Mouse (Mus musculus): ENCODE data around the gene Porcn.
A peak's percentile ranks its signal among the peaks of the same experiment; 100 is the strongest.

Porcn gene

GRCm38 (mm10) chrX:8206015-8206693, at the start of gene Porcn:
Gene Porcn (minus strand): TSS chrX:8206525.
- DNase-seq (ENCODE audit: low spot score in 2 of 2), result peak; percentile 35 to 44

DNA sequence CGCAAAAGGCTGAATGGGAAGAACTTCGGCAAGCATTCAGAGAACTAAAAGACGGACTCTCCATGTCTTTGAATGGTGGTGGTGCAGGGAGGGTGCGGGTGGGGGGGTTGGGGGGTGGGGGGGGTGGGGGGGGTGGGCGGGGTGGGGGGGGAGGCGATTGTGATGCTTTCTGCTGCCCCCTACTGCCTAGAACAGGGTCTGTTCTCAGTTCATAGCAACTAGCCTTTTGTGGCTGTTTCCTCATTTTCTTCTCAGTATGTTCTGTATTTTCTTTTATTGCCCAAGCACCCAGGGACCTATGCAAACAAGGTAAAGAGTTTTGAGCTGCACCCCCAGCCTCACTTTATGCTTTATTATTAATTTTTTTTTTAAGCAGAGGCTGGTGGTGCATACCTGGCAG, 49.5 kb upstream of the Porcn start:
- DNase-seq (ENCODE audit: low spot score in 2 of 2), result no peak

GRCm38 (mm10) chrX:8253711-8254110, 47.4 kb upstream of the Porcn start:
- DNase-seq (ENCODE audit: low spot score in 2 of 2), result no peak

GRCm38 (mm10) chrX:8252334-8253285, 46.3 kb upstream of the Porcn start, which contains the start of gene Ftsj1:
Gene Ftsj1 (minus strand): TSS chrX:8252406.
- peak; percentile 82 to 89 for DNase-seq (ENCODE audit: low spot score in 2 of 2)

DNA sequence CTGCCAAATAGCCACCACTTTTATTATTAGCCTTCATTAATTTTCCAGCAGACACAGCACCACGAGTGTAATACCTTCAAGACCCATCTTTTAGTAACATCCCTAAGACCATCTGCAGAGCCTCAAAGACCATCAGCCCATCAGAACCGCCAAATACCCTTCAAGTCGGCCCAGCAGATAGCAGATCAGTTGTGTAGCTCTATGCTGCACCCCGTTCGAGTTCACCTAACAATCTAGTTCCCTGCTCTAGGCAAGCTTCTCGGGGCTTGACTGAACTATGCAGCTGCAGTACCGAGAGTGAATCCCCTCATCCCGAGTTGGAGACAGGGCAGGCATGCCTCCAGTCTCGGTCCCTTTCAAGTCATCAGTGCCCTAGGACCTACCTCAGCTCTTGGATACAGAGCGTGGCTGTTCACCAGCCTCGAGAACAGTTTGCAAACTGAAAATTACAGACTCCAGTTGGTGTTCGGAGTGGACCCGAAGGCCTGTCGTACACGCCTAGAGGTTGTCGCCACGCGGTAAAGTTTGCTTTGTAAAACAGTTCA, 45.5 kb upstream of the Porcn start:
- DNase-seq (ENCODE audit: low spot score in 2 of 2), result no peak

DNA sequence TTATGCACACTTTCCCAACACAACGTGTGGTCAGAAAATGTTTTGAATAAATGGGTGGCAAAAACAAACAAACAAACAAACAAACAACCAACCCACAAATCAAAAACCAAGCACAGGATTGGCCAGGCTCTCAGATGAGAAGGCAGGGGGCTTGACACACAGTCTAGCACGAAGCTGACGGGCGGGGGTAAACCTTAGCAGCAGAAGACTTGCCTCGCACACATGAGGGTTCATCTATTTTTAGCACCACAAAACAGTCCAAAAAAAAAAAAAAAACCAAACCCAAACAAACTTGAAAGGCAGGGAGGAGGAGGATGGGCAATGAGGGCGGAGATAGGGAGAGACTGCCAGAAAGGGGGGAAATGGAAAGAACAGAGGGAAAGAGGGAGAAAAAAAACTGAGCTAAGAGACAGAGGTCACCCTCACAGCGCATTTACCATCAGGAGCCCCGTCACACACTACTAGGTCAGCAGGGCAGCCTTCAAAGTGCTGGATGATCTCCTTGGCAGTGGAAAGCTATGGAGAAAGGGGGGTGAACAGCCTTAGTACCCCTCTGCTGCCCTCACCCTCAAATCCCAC, 42.3 kb upstream of the Porcn start:
- no peak for DNase-seq (ENCODE audit: low spot score in 2 of 2)

GRCm38 (mm10) chrX:8247680-8248079, 41.4 kb upstream of the Porcn start:
- DNase-seq (ENCODE audit: low spot score in 2 of 2), result no peak

GRCm38 (mm10) chrX:8238804-8239395, 32.6 kb upstream of the Porcn start:
- DNase-seq (ENCODE audit: low spot score in 2 of 2), result no peak

GRCm38 (mm10) chrX:8236704-8237103, 30.4 kb upstream of the Porcn start:
- DNase-seq (ENCODE audit: low spot score in 2 of 2), result no peak

GRCm38 (mm10) chrX:8233602-8234001, 27.3 kb upstream of the Porcn start:
- DNase-seq (ENCODE audit: low spot score in 2 of 2), result no peak

DNA sequence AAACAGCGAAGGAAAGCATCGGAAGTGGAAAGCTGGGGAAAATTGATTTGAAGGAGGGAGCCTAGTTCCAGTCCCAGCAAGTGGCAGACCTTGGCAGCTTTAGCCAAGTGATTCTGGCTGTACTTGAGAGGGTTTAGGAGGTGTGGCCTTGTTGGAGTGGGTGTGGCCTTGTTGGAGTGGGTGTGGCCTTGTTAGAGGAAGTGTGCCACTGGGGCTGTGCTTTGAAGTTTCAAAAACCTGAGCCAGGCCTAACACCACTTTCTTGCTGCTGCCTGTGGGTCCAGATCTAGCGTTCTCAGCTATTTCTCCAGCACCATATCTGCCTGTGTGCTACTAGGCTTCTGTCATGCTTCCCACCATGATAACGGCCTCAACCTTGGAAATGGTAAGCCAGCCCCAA, 23.9 kb upstream of the Porcn start:
- no peak for DNase-seq (ENCODE audit: low spot score in 2 of 2)

DNA sequence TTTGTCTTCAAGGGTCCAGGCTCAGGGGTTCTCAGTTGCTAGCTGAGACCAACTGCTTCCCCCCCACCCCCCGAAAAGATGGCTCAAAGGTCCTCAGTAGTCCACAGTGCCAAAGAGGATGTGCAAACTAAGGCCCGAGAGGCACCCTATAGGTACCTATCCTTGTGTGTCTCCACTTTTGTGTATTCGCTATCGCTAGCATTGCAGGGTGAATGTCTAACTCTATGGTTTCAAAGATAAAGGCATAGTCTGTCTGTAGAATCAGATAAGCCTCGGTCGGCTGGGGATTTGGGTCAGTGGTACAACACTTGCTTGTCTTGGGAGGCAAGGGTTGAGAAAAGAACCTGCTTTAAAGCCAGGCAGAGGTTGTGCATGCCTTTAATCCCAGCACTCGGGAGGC, 17.1 kb upstream of the Porcn start:
- no peak for DNase-seq (ENCODE audit: low spot score in 2 of 2)

DNA sequence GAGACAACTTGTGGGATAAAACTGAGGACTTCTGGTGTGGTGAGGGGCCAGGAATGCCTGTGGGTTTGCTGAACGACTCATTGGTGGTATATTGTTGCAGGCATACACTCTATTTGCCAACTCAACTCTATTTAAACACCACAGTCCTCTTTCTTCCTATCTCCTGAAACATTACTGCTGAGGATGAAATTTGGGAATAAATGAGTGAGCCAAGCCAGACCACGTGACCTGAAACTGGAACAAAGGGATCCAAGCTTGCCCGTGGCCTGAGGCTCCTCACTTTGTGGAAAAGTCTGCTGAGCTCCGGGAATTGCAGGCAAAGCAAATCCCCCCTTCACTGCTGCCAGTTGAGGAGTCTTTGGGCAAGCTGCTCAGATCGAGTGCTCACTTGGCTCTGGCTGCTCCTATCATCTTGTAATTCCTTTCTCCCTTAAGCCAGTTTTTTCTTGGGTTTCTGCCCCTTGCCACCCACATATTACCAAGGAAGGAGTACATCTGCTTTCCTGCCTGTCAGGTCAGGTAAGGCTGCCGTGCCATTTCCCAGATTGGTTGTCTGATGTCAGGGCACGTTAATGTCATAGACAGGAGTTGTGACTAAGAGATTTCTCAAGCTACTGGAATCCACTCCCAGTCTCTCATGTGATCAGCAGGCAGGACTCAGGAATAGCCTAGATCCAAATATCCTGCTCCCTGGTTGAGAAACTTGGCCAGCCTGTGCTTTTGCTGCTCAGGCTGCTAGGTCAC, 16.5 kb upstream of the Porcn start:
- DNase-seq (ENCODE audit: low spot score in 2 of 2), result no peak

DNA sequence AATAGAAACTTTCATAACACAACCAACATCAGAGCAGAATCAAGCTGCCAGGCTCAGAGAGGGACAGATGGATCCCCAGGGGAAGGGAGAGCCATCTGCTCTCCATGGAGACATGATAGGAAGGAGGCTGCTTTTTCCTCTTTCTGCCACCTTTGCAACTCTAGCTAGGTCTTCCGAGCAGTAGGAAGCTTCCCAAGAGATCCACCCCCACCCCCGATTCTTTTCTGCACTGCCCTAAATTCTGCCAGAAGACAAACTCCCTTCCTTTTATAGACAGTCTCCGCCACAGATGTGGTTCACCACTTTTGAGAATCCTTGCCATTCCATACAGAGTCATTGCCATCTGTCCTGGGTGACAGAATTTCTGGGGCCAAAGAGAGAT, 16.0 kb upstream of the Porcn start:
- no peak for DNase-seq (ENCODE audit: low spot score in 2 of 2)

GRCm38 (mm10) chrX:8219651-8220050, 13.3 kb upstream of the Porcn start:
- no peak for DNase-seq (ENCODE audit: low spot score in 2 of 2)

- no peak for DNase-seq (ENCODE audit: low spot score in 2 of 2)
These were observed 11.8 kb upstream of the Porcn start for GRCm38 (mm10) chrX:8218114-8218513.

DNA sequence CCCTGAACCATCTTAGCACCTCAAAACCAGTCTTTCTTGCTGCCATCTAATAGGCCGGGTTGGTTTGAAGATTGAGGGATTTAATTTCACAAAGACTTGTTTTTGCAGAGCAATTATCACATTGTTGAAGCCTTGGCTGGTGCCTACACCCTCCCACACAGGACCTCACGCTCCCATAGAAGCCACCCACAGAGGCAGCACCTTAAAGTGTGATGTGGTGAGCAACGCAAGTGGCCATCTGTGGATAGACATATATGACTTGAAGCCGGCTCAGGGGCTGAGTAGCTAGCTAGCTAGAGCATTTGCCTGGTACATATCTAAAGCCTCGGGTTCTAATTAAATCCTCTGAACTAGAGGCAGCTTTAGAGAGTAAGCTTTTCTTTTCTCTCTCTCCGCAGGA, 11.1 kb upstream of the Porcn start:
- no peak for DNase-seq (ENCODE audit: low spot score in 2 of 2)

DNA sequence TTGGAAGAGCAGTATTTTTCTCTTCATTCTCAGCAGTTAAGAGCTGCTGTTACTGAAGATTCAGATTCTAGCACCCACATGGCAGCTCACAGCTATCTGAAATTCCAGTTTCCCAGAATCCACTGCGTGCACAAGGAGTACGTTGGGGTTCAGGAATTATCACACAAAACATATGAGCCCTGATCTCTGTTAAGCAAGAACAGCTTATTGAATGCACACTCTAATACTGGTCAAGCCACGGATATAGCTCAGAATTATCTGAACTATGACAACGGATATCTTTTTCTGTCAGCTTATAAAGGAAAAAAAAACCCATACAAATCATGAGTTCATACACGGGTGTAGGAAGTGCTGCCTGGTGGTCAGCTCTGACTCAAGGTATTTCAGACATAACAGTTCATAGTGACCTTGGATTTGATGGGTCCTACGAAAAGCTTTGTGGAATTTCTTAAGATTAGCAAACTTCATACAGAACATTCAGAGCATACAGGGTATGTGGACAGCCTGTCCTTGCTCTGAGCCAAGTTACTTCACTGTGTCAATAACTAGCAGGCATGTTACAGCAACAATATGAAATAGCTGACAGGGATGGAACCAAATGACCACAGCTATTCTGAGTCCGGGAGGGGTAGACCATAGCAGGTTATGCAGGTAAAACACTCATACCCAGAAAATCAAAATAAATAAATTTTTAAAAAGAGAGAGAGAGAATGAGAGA, 5.3 kb upstream of the Porcn start:
- no peak for DNase-seq (ENCODE audit: low spot score in 2 of 2)

DNA sequence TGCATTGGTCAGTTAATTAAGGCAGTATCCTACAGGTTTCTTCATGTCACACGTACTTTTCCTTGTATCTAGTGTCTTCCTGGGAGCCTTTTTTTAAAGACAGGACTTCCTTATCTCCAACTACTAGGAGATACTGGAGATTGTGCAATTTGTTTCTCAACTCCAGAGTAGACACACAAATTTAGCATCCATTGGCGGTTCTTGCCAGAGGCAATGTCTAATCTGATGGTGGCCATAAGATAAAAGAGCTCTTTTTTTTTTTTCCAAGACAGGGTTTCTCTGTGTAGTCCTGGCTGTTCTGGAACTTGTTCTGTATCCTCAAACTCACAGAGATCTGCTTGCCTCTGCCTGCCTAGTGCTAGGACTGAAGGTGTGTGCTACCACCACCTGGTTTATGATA, 3.4 kb upstream of the Porcn start:
- no peak for DNase-seq (ENCODE audit: low spot score in 2 of 2)

GRCm38 (mm10) chrX:8207224-8207623, 899 bp upstream of the Porcn start:
- DNase-seq (ENCODE audit: low spot score in 2 of 2), result no peak
